Mouse (Mus musculus) heart, postnatal 14 days (tissue): ENCODE results near the gene Hexim2. TPM values are rescaled to one million over a fixed set of nuclear protein-coding genes. Genes with fewer than 3 reads are reported as not detected.

Experiments
- DNase-seq, 2 experiments: peaks; one replicate each; pipeline ENCODE4 v3.0.0; 2021 to 2022
- intact Hi-C: fragments of 180-260 bp; cut with DNase I; formaldehyde crosslinking; loops from one replicate; pipeline ENCODE4 v1.15.1; 2025
- long read RNA-seq, 2 experiments: library from polyadenylated mRNA; stranded (forward); transcript quantifications; one replicate each; pipeline ENCODE4 v2.0.0; 2021
- total RNA-seq, 2 experiments: library from RNA; stranded (reverse); gene quantifications; 2 replicates each; pipeline ENCODE4 v1.2.3; 2021

The Hexim2 gene
- 1 to 10 TPM; 1.8 to 3.3 TPM for total RNA-seq
- long read RNA-seq, experiment 1, partial matches to known transcripts, result 0 of 5 reads
- long read RNA-seq, experiment 1, other reads (novel, unspliced or antisense), result 1 of 5 reads
- long read RNA-seq, experiment 2, partial matches to known transcripts, result 0 of 4 reads
- long read RNA-seq, experiment 2, other reads (novel, unspliced or antisense), result 1 of 4 reads

DNA sequence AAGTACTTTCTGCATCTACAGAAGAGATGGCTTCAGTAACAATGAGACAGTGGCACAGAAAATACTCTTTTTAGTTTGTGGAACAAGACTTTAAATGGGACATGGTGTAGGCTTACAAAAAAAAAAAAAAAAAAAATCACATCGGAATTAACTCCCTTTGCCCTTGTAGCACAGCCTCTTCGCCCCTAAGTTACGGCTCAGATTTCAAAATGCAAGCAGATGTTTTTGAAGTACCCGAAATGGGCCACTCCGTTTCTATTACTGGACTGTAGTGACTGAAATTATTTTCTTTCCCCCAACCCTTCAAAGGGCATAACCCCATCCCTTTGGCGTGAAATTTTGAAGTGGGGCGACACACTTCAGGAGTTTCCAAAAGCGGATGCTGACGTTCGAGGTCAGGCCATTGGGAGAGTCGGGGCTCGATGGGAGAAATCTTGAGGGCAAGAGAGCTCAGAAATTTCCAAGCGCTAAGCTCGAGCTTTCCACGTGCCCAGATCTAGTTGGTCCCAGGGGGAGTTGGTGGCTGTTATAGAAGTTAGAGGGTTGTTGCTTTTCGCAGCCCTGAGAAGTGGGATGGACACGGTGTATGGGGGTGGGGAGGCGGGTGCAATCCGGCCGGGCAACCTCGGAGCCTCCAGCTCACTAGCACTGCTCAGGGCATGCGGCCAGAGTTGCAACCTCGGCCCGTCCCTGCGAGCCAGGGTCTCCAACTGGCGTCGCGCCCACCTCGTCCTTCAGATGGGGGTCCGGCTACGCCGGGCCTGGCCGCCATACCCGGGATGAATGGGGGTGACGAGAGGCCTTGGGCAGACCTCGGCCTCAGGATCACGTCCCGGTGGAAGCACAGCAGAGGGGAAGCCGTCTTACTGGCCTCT is at the start of gene Hexim2:
Gene Hexim2, plus strand, starts transcription at position 729 of the 875 bp plus-strand sequence.
- intact Hi-C loops, result loop anchor here (1.0 kb wide), 1 partner anchor 15 kb away; no protein-coding TSS in a partner anchor
- peak; percentile 71 to 72 for DNase-seq

DNA sequence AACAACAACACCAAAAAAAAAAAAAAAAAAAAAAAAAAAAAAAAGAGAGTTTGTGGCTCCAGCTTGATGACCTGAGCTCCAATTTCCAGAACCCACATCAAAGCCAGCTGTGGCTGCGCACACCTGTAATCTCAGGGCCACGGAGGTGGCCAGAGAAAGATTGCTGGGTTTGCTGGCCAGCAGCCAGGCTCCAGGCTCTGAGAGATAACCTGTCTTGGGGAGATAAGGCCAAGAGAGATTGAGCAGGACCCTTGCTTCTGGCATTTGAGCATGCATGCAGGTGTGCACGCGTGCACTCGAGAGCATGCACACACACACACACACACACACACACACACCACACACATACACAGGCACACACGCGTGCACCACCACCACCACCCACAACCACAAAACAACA is 38.9 kb upstream of the Hexim2 start:
- intact Hi-C loops, result no loop called here
- DNase-seq, result no peak

DNA sequence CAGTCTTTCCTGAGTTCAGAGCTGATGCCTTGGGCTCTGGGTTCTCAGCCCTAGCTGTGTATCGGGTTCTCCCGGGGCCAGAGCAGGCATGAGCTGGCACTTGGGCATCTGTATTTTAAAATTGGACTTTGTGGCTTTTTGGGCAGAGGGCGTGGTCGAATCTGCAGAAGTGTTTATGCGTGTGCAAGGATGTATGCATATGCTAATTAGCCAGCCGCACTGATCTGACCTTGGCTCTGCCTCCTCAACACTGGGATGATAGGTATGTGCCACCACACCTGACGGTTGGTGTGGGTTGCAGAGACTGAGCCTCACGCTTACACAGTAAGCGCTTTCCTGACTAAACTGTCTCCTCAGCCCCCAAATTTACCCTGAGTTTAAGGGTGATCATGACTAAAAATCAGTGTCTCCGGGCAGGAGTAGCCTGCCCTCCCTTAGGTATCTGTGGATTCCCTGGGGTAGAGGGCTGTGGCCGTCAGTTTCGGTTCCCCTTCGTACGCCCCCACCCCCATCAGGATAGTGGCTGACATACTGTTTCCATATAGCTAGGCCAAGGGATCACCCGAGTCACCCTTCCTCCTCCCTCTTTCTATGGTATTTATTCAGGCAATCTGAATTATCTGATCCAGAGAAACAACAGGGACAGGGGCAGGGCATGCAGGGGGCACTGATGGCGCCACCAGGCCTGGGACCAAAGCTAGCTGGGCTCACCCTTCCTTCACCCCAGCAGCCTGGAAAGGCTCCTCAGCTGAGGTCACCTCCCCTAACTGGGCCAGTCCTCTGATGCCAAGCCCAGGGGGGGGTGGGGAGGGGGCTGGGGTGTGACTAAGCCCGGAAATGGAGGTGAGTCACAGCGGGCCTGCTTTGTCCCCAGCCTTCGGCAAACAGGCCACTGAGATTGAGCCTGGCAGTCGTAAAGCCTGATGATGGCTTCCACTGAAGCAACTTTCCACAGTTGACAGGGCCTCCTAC is 38.1 kb upstream of the Hexim2 start:
- intact Hi-C loops, result no loop called here
- DNase-seq, result peak in 1 of 2 experiments; percentile 63

DNA sequence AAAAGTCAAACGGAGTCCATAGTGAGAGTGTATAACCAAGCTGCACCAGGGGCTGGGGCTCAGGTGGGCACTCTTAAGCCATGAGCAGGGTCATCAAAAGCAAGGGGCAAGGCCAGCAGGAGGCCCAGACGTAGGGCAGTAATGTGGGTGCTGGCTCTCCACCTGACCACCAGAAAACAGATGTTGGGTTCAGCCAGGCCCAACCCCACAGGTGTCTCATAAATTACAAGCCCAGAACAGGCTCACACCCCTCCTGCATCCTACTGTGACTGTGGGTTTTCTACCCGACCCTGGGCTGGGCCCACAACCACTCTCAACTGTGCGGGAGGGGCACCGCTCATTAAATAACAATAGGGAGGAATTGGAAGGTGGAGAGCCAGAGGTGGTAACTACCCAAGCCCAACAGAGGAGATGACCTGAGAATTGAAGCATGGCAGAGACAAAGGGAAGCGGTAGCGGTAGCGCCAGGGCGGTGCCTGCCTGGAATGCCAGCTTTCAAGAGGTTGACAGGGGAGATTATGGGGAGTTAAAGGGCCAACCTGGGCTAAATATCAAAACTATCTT is 37.0 kb upstream of the Hexim2 start:
- DNase-seq, result no peak
- intact Hi-C loops, result no loop called here

DNA sequence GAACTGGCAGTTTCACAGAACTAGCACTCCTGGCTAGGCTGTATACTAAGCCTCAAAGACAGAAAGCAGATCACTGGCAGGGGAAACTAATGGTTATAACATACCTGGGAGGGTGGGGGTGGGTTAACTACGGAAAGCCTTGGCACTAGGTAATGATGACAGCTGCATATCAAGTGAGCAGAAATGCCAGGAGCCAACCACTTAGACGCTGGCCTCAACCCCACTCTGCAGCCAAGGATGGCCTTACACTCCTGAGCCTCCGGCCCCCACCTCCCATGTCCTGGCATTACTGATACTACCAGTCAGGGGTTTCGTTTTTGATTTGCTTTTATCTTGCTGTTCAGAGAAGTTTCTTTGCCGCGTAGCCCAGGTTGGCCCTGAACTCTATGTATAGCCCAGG is 36.4 kb upstream of the Hexim2 start:
- DNase-seq, result no peak

DNA sequence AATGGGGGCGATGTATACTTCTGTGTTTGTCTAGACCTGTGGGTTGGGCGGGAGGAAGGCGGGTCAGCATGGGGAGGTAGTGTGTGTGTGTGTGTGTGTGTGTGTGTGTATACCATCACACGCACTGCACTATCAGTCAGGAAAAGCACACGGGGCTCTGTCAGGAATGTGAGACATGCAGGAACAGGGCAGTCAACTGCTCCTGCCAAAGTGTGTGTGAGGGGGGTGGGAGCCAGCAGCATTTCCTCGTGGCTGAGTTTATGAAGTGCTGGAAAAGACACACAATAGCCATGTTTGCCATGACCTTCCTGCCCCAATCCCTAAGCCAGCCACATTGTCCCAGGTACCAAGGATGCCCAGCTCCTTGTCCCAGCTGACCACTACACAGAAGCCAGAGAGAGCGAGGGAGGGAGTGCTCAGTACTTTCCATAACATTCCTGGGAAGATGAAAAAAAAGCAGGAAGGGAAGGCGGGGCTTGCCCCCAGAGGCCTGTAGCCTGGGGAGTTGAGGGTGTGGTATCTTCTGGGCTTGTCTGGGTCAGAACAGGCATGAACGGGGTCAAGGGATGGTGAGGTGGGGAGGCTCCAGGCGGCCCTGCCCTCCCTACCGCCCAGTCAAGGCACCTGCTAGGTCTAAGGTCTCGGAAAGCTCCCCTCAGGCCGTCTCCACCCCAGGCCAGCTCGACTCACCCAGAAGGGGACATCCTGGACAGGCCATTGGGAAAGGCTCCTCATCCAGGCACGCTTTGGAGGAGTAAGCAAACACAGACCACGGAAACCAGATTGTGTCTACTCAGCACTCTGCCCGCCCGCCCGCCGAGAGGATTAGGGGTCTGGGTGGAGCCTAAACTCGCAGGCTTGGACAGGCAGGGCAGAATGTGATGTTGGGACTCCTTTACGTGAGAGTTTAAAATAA is 35.0 kb upstream of the Hexim2 start:
- DNase-seq, result peak in 1 of 2 experiments; percentile 61
- intact Hi-C loops, result no loop called here

More for the DNA sequence above, 36.4 kb upstream of the Hexim2 start:
- intact Hi-C loops, result no loop called here

DNA sequence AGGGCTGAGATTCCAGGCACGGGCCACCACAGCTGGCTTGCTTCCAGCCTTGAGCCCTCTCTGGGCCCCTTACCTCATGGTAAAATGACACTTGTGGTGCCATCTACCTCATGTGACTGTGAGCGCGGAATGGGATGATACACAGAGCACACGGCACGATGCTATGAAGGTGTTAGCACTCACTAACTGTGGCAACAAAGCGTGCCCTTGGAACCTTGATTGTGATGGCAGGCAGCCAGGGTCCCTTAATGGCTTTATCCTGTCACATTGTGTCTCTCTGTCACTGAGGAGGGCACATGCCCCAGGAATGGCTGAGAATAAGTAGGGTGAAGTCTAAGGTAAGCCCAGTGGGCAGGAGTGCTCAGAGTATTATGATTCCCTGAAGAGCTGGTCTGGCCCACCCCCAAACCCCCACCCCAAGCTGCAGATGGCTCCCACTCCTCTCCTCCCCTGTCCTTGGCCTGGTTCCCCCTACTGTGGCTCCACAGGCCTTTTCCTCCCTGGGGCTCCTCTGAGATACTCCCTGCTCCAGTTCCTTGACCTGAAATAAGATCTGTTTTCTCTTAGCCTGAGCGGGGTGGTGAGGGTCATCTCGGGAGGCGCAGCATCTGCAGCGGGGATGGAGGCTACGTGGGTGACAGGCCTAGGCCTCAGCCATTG is 33.6 kb upstream of the Hexim2 start:
- intact Hi-C loops, result no loop called here
- peak; percentile 59 to 63 for DNase-seq

DNA sequence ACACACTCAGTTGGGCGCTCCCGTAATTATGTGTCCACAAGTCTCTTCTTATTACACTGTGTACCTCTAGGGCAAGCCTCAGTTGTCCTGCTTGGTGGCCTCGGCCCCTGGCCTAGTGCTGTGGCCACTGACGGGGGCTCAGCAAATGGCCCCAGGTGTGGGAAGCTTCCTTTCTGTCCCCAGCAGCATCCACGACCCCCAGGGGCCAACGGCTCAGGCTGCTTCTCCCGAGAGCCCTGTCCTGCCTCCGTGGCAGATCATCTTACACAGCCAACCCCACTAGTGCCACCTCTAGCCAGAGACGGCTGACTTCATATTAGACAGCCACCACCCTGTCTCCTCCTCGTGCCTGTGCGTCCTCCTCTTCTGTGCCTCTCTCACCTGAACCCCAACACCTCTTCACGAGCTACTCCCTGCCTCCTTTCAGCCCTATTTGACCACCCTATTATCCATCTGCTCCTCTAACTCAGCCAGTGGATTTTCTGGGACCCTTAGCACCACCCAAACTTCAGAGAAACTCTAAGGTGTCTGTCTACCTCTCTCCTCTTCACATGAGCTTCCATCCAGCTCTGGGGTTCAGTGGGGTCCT is 32.8 kb upstream of the Hexim2 start:
- DNase-seq, result no peak

DNA sequence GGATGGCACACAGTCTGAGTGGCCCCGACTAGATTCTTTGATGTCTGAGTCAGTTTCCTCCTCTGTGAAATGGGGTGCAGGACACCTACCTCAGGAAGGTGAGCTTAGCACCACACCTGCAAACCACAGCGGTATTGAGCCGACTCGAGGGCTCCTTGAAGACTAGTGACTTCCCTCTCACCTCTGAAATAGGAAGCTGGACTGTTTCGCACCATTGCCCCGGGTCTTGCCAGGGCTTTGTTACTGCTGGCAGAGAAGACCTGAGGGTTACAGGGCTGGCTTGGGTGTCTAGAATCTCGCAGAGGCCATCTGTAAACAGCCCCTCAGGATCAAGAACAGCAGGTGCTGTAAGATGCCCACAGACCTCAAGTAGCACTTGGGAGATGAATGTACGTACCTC is 31.9 kb upstream of the Hexim2 start:
- DNase-seq, result no peak
- intact Hi-C loops, result no loop called here

More for the DNA sequence above, 32.8 kb upstream of the Hexim2 start:
- intact Hi-C loops, result no loop called here

DNA sequence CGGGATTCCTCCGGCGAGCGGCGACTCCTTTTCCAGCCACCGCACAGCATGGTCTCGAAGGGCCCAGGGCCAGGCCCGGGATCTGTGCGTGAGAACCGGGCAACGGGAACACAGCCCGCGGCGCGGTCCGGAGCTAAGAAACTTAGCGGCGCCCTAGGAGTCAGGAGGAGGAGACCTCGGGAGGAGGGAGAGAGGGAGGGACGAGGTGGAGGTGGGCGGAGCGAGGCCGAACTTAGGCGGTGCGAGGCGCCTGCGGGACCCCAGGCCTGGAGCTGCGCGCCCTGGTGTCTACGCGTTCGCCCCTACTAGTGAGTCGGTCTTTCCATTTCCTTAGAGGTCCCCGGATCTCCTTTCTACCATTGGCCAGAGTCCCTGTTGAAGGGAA is 30.8 kb upstream of the Hexim2 start, which contains the start of the genes Plcd3 and Acbd4:
Gene Plcd3, minus strand, starts transcription at position 178 of the 385 bp plus-strand sequence.
Gene Acbd4, plus strand, starts transcription at position 202 of the 385 bp plus-strand sequence.
- DNase-seq, result peak; percentile 86 to 87
- intact Hi-C loops, result no loop called here

DNA sequence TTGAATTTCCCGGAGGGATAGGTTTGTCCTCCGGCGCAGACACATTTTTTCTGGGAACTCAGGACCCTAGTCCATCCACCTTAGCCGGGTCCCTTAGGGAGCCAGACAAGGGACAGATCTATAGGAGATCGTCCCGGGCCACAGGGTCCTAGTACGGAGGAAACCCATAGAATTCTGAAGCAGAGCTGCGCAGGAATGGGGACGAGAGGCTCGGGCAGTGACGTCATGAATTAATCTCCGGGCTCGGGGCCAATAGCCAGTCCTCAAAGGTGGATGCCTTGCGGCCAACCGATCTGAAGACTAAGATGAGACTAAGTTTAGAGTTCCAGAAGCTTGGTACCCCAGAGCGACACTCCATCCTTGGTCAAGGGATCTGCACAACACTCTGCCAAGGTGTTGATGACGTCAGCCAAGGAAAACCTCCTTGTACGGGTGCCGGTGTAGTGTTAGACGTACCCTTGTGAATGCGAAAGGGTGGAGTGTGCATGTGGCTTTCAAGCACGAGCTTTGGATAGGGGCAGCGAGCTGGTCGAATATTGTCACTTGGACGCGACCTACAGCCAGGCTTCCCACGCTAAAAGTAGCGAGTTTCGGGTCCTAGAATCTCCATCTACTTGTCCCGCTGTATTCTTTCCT is 30.2 kb upstream of the Hexim2 start:
- intact Hi-C loops, result no loop called here
- peak; percentile 78 to 79 for DNase-seq

DNA sequence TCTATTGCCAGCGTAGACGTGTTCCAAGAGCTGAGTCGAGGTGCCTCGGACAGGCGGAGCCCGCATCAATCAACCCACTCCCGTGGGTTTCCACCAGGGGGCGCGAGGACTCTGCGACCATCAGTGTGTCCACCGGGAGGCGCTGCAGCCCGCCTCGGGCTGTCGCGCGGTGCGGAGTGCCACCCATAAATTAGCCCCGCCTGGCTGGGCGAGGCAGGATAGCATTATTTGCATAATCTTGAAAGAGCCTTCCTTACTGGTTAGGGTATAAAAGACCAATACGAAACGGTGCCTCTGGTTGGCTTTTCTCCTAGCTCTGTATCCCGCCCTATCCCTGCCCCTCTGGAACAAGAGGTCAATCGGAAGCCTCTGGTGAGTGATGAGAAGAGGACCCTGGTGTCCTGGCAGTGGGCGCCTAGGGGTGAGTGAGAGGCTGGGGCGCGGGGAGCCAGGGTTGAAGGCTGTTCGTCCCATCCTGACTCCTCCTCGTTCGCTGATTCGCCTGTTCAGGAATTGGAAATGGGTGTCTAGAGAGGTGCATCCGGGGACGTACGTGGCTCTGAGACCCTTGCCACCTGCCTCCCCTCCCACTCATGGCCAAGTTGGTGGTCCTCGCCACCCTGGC is 29.4 kb upstream of the Hexim2 start:
- intact Hi-C loops, result loop anchor here (1.0 kb wide), 1 partner anchor 56 kb away; no protein-coding TSS in a partner anchor
- peak; percentile 99 to 100 for DNase-seq

DNA sequence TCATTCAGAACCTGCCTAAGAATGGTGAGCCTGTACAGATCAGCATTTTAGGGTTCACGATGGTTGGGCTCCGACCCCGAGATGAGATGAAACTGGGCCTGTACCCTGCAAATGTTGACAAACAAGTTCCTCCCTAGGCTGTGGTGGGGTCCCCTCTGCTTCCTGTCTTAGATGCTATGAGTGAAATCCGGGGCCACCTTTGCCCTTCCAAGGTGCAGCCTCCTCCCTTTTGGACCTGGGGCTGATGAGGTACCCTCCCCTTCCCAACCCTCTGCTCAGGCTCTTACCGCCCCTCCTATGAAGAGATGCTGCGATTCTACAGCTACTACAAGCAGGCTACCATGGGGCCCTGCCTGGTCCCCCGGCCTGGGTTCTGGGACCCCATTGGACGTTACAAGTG is 28.6 kb upstream of the Hexim2 start:
- intact Hi-C loops, result loop anchor here (1.0 kb wide), 1 partner anchor 56 kb away; no protein-coding TSS in a partner anchor
- DNase-seq, result no peak

DNA sequence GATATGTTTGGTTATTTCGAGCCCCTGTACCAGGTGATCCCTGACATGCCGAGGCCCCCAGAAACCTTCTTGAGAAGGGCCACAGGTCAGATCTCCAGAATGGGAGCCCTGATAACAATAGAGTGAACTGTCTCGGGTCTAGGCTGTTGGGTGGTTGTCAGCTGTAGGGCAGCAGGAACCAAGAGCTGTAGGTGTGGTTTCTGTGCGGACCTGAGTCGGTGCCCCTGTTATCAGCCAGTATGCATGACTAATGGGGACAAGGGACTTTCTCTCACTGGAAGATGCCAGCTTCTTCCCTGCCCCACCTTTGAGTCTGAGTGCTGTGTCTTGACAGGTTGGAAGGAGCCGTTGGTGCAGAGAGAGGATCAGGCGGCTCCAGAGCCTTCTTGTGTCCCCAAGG is 27.8 kb upstream of the Hexim2 start:
- DNase-seq, result no peak
- intact Hi-C loops, result no loop called here

DNA sequence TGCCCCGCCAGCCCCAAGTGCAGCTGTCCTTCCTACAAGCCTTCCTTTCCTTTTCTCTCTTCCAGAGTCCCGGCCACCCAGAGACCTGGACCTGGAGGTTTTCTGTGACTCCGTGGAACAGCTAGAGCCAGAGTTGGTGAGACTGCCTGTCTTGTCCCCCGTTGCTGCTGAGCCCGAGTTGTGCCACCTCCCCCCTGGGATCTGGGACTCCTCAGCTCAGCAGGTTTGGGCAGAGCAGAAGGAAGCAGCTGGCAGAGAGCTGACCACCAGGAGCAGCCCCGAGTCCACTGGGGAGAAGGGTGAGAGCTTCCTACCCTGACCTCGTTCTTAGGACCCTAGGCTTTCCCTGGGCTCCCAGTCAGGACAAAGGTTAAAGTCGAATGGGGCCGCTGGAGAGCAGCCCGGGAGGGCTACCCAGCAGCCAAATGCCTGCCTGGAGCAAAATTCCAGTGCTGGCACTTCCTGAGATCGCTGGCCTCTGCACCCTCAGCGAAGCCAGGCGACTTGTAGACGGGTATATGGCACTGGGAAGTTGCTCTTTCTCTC is 27.0 kb upstream of the Hexim2 start:
- DNase-seq, result no peak
- intact Hi-C loops, result no loop called here

DNA sequence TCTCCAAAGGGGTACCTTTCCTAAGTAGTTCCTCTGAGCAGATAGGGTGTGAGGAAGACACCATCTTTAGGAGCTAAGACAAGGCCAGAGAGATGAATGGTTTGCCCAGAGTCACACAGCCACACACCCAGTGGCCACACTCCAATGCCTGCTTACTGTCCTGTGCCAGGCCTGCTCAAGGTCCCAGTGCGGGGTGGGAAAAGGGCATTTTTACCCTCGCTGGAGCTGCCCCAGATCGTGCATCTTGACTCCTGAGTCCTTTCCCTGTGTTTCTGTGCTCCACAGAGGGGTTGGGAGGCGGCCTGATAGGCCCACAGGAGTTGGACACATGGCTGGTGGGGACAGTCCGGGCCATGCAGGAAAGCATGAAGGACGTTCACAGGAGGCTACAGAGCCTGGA is 26.4 kb upstream of the Hexim2 start:
- DNase-seq, result no peak
- intact Hi-C loops, result no loop called here

DNA sequence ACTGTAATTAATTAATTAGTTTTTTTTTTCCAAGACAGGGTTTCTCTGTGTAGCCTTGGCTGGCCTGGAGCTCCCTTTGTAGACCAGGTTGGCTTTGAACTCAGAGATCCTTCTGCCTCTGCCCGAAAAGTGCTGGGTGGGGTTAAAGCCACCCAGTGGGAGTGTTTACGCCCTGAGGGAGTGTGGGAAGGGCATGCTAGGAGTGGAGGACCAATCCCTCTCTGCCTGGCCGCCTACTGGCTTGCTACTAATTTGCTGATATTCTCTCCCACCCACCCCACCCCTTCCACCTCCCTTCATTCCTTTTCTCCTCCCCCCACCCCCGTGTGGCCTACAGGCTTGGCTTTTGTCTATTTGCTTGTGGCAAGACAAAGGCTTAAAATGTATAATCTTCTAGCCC is 25.8 kb upstream of the Hexim2 start:
- DNase-seq, result no peak
- intact Hi-C loops, result no loop called here
